Mouse (Mus musculus): ENCODE measurements around the gene Socs3.
A peak's percentile ranks its signal among the peaks of the same experiment; 100 is the strongest.

Socs3 gene

DNA sequence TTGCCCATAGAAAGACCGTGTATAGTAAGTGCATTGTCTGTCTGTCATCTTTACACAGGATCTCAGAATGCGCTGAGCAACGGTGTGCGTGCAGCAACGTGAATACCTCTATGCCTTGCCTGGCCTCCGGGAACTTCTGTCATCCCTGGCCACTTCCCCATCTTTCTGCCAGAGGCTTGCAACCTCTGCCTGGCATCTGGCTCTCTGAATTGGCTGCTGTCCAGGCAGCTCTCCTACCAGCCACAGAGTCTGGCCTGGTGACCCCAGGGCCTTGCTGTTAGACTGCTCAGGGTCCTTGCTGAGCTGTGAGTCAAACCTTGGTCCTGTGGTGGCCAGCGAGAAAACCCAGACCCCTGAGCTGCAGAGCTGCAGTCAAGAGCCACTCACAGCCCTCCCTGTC, 11.7 kb downstream of the Socs3 start:
- no peak for DNase-seq (ENCODE audit: extremely low spot score, low spot score)

DNA sequence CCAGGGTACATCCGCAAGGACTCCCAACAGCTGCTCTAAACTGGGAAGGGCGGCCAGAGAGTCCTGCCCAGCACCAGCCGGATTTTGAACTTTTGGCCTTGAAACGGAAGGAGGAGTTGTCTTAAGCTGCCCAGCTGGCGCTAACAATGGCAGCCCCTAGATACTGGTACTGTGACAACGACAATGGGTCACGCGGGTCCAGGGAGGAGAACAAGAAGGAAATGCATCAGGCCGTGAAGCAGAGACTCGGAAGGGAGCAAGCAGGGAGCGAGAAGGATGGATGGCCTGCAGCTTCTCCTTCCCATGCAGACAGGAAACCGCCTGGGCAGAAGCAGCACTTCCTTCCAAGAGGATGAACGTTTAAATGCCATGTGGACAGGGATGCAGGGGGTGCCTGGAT, 14.2 kb downstream of the Socs3 start:
- DNase-seq (ENCODE audit: extremely low spot score, low spot score) = no peak

GRCm38 (mm10) chr11:117954819-117955218, 15.0 kb downstream of the Socs3 start:
- DNase-seq (ENCODE audit: extremely low spot score, low spot score) = no peak

DNA sequence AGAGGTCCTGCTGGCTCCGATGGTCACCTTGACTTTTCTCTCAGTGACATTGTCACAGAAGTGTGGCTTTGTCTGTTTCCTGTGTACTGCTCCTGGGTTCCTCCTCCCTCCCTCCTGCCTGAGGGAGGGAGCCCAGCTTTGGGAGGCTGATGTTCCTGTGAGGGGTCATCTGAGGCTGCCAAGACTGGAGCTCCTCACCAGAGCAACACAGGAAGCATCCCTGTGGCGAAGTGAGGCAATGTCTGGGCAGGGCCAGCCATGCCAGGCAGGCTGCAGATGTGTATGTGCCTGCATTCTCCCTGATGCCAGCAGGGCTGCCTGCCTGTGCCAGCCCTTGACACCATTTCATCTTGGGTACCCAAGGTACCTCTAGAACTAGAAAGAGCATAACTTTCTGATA, 15.8 kb downstream of the Socs3 start:
- DNase-seq (ENCODE audit: extremely low spot score, low spot score) = no peak

GRCm38 (mm10) chr11:117952174-117952933, 17.5 kb downstream of the Socs3 start:
- no peak for DNase-seq (ENCODE audit: extremely low spot score, low spot score)

DNA sequence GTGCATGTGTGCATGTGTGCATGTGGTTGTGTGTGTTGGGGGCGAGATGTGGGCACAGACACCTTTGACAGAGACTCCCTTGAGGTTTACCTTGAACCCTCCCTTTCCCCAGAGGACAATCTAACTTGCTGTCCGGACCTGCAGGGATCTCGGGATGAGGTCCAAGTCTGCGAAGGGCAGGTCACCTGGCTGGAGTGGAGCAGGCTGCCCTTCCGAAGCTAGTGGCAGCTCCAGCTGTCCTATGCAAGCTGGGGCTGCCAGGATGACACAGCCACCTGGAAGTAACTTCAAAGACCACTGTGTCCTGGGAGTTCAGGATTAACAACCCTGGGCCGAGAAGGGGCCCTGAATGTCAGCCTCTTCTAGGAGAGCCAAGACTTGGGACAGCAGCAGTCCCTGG, 18.5 kb downstream of the Socs3 start:
- DNase-seq (ENCODE audit: extremely low spot score, low spot score) = no peak

DNA sequence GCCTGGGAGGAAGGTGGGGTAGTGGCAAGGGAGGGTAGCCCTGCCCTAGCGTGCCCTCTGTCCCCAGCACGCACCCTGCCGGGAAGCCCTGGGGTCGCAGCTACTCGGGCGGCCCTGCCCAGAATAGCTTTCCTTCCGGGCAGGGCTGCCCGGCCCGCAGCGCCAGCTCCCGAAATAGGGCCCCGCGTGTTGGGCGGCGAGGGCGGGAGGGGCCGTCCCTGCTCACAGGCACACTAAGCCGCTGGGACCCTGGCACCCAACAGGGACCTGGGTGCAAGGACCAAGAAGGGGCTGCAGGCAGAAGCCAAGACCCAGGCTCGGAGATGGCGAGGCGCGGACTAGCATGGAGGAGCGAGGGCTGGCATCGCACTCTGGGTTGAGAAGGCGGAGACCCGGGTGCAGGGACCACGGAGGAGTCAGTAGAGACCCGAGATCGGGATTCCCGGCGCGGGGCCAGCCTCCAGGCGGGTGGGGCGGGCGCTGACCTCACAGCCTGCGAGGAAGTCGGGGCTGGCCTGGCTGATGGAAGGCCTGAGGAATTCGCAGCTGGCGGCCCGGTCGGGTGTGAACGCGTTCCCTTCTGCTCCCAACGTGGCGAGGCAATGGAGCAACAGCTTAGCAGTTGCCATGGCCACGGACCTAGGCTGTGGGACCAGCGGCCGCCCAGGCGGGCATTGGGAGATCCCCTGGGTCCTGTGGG, 20.3 kb downstream of the Socs3 start:
- DNase-seq (ENCODE audit: extremely low spot score, low spot score) = peak; percentile 84

DNA sequence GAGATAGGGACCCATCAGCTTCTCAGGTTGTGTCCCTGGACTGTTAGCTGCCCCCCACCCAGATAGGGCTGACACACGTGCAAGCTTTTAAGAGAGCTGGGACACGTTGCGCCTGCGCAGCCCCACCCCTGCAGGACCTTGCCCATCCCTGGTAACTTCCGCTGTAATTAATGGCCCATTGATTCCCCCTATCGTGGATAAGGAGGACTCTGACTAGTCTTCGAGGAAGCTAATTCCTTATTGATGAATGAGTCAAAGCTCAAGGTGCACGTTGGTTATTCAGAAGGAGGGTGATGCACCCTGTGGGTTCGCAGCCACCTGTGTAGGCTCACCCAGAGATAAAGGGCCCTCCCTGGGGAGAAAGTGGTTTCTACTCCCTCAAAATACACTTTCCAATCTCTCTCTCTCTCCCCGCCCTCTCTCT, 22.8 kb downstream of the Socs3 start:
- no peak for DNase-seq (ENCODE audit: extremely low spot score, low spot score)

GRCm38 (mm10) chr11:117946195-117946979, 23.5 kb downstream of the Socs3 start:
- DNase-seq (ENCODE audit: extremely low spot score, low spot score) = no peak

GRCm38 (mm10) chr11:117941848-117942247, 28.0 kb downstream of the Socs3 start:
- no peak for DNase-seq (ENCODE audit: extremely low spot score, low spot score)

GRCm38 (mm10) chr11:117941325-117941834, 28.5 kb downstream of the Socs3 start:
- DNase-seq (ENCODE audit: extremely low spot score, low spot score) = no peak

DNA sequence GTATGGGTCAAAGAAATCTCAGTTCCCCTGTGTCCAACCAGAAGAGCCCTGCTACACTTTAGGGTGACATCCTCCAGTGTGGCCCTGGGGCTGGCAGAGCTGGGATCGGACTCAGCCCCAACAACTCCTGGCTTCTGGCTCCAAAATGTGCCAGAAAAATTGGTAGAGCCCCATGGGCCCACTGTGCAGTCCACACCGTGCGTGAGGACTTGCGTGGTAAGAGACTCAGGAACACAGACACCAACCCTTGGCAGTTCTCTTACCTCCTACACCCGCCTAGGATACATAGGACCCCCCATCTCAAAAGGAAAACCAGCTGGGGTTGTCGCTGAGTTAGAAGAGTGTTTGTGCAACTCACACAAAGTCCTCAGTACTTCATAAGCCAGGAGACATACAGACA, 29.0 kb downstream of the Socs3 start:
- DNase-seq (ENCODE audit: extremely low spot score, low spot score) = no peak

GRCm38 (mm10) chr11:117939741-117940285, 30.0 kb downstream of the Socs3 start:
- DNase-seq (ENCODE audit: extremely low spot score, low spot score) = peak; percentile 83

- DNase-seq (ENCODE audit: extremely low spot score, low spot score) = no peak
Measured at GRCm38 (mm10) chr11:117939004-117939730, 30.7 kb downstream of the Socs3 start.

- DNase-seq (ENCODE audit: extremely low spot score, low spot score) = no peak
Measured at GRCm38 (mm10) chr11:117936202-117936601, 33.6 kb downstream of the Socs3 start.

DNA sequence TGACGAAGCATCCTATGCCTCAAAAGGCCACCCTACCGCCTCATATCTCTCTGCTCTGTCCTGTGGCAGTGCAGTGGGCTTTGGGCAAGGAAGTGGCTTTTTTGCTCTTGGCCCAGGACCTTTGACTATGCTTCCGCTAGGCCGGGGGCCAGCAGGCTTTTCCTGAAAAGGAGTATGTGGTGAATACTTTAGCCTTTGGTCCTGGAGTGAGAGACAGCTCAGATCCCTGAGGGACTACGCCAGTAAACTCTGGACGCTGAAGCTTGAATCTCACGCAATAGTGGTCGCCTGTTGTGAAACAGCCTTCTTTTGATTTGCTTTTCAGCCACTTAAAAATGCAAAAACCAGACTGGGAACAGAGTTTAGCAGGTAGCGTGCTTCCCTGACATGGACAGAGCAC, 34.2 kb downstream of the Socs3 start:
- no peak for DNase-seq (ENCODE audit: extremely low spot score, low spot score)

DNA sequence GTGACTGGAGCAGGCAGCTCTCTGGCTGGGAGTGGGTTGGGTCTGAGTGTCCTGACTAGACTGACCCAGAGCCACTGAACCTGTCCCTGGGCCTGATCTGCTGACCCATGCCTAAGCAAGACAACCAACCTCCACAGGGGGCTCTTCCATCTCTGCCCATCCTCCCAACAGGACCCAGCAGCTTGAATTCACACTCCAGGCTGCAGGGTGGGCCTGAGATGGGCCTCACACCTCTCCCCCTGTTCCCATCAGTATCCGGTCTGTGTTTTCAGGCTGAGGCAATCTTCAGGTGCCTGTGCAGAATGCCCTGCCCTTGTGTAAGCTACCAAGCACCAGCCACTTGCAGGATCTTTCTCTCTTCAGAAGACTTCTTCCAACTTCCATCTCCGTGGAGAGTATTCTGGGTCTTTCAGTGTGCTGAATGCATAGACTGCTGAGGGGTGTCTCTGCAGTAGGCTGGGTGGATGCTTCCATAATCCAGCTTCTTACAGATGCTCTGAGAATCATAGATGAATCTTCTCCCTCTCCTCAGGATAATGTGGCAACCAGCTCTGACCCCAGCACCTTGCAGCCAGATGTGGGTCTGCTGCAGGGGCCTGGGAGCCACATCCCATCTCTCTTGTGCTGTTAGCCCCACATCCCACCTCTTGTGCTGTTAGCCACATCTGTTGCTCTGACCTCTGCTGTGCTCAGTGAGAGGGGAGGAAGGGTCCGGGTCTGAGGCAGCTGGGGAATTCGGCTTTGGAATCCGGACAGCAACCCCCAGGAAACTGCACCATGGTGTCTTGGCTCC, 35.1 kb downstream of the Socs3 start:
- peak; percentile 60 for DNase-seq (ENCODE audit: extremely low spot score, low spot score)

DNA sequence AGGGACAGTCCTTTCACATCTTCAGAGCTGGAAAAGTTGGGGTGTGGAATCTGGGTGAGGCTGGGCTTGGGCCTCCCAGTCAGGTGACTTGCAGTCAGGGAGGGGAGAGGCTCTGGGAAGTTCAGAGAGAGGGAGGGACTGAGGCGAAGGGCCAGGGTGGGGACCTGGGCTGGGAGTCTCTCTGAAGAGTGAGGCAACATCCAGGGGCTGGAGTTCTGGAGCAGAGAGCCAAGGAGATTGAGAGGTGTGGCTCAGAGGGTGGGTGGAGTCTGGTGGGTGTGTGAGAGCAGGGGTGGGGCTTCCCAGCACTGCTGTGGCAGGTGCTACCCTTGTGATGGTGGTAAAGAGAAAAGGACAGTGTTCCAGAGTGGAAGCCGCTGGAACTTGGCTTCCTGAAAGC, 35.7 kb downstream of the Socs3 start:
- no peak for DNase-seq (ENCODE audit: extremely low spot score, low spot score)

DNA sequence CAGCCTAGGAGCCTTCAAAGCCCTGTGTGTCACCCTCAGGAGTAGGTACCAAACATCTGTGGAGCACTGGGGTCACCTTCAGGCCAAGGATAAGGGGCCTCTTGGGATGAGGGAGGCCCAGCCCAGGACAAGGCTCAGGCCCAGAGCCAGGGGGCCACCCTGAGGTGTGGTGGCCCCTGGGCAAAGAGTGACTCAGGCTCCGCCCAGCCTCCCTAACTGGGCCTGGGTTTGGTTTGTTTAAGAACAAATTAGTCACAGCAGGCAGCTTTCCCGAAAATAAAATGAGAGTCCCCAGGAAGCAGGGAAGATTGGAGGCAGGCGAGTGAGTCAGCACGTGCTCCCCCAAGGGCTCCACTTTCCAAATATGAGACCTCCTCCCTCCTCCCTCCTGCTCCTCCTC, 37.7 kb downstream of the Socs3 start:
- DNase-seq (ENCODE audit: extremely low spot score, low spot score) = no peak

GRCm38 (mm10) chr11:117931576-117931975, 38.3 kb downstream of the Socs3 start:
- DNase-seq (ENCODE audit: extremely low spot score, low spot score) = no peak
